Mouse (Mus musculus) left cerebral cortex, adult 2 months (tissue): Measurements from ENCODE around the gene Derl2. TPM values are rescaled to one million over a fixed set of nuclear protein-coding genes. Genes with fewer than 3 reads are reported as not detected.

Experiments used
- DNase-seq, 2 experiments: peaks; one replicate each; pipeline ENCODE4 v3.0.0; 2021 to 2022; ENCODE audit warnings: low spot score in 2 of 2, mixed read lengths in 1 of 2; ENCODE audit errors: extremely low spot score in 1 of 2
- H3K27ac ChIP-seq: fragments of 200-600 bp; 2 replicates; pipeline ENCODE4 v1.8.1; 2022
- H3K4me3 ChIP-seq: fragments of 200-600 bp; 2 replicates; pipeline ENCODE4 v1.8.1; 2022
- CTCF ChIP-seq: fragments of 200-600 bp; IDR thresholded peaks from 2 replicates; pipeline ENCODE4 v1.8.1; 2022; ENCODE audit warnings: antibody characterized with exemption, mild to moderate bottlenecking, moderate library complexity
- intact Hi-C: fragments of 180-260 bp; cut with DNase I; formaldehyde crosslinking; loops from one replicate; pipeline ENCODE4 v1.15.1; 2025
- total RNA-seq, 2 experiments: library from RNA; stranded (reverse); gene quantifications; 2 replicates each; pipeline ENCODE4 v1.2.3; 2021

The Derl2 gene
- total RNA-seq, 2 experiments from 2014 or later: 22.2 to 24.5 TPM

- H3K27ac ChIP-seq: no peak overlapping the region
- intact Hi-C loops: loop anchor here (5.0 kb wide), 1 partner anchor 71 kb away; no protein-coding TSS in a partner anchor
- DNase-seq: no peak
- H3K4me3 ChIP-seq: no peak overlapping the region
- TF ChIP-seq CTCF: no peak
Observed at GRCm38 (mm10) chr11:70980751-70981510, 38.7 kb downstream of the Derl2 start.

- H3K27ac ChIP-seq: no peak overlapping the region
- DNase-seq: no peak
- no peak overlapping the region for H3K4me3 ChIP-seq
- TF ChIP-seq CTCF: no peak
- intact Hi-C loops: loop anchor here (5.0 kb wide), 1 partner anchor 72 kb away; no protein-coding TSS in a partner anchor
Observed at GRCm38 (mm10) chr11:70980232-70980631, 39.4 kb downstream of the Derl2 start.

- H3K4me3 ChIP-seq: no peak overlapping the region
- no peak for DNase-seq
- intact Hi-C loops: no loop called here
- no peak overlapping the region for H3K27ac ChIP-seq
- no peak for TF ChIP-seq CTCF
Observed at GRCm38 (mm10) chr11:70977293-70977692, 42.3 kb downstream of the Derl2 start.

- no peak for DNase-seq
- intact Hi-C loops: no loop called here
- Histone ChIP-seq H3K27ac (no peak overlapping the region), H3K4me3 (no peak overlapping the region)
- TF ChIP-seq CTCF: no peak
Observed at GRCm38 (mm10) chr11:70975193-70975592, 44.4 kb downstream of the Derl2 start.

GRCm38 (mm10) chr11:70973947-70974346 is 45.7 kb downstream of the Derl2 start:
- no peak for DNase-seq
- TF ChIP-seq CTCF: peak; percentile 26
- no peak overlapping the region for H3K27ac ChIP-seq
- intact Hi-C loops: no loop called here
- H3K4me3 ChIP-seq: no peak overlapping the region

GRCm38 (mm10) chr11:70972586-70972985 is 47.1 kb downstream of the Derl2 start:
- DNase-seq: no peak
- H3K27ac ChIP-seq: no peak overlapping the region
- TF ChIP-seq CTCF: no peak
- H3K4me3 ChIP-seq: no peak overlapping the region
- intact Hi-C loops: no loop called here

GRCm38 (mm10) chr11:70970560-70971540 is 48.8 kb downstream of the Derl2 start:
- DNase-seq: no peak
- peak overlapping the region; percentile 90 for H3K4me3 ChIP-seq
- intact Hi-C loops: no loop called here
- no peak; the same call in 1 of the 2 replicates for TF ChIP-seq CTCF
- peak overlapping the region; percentile 85 for H3K27ac ChIP-seq

GRCm38 (mm10) chr11:70969821-70970559 is 49.7 kb downstream of the Derl2 start, which contains the start of the genes Nup88 and Rpain:
Gene Nup88 (minus strand): TSS chr11:70969973.
Gene Rpain (plus strand): TSS chr11:70970213.
- Histone ChIP-seq H3K4me3 (peak within 1 kb of the TSS; percentile 90), H3K27ac (peak within 1 kb of the TSS; percentile 96)
- no peak for TF ChIP-seq CTCF
- peak; percentile 90 to 92 for DNase-seq
- intact Hi-C loops: no loop called here

GRCm38 (mm10) chr11:70969271-70969794 is 50.3 kb downstream of the Derl2 start:
- intact Hi-C loops: no loop called here
- no peak for DNase-seq
- H3K27ac ChIP-seq: peak overlapping the region; percentile 96
- H3K4me3 ChIP-seq: peak overlapping the region; percentile 90
- no peak for TF ChIP-seq CTCF

- no peak overlapping the region for H3K27ac ChIP-seq
- TF ChIP-seq CTCF: no peak
Observed at GRCm38 (mm10) chr11:70964222-70964907, 55.3 kb downstream of the Derl2 start.

More at GRCm38 (mm10) chr11:70964222-70964907, 55.3 kb downstream of the Derl2 start:
- no peak overlapping the region for H3K4me3 ChIP-seq
- intact Hi-C loops: no loop called here
- no peak for DNase-seq
